Mouse (Mus musculus) kidney, postnatal 0 days (tissue): Measurements from ENCODE around the gene Pml. TPM values are rescaled to one million over a fixed set of nuclear protein-coding genes. Genes with fewer than 3 reads are reported as not detected.

Experiments used
- ATAC-seq: fragments of 200-750 bp; cut with Nextera tagmentation; replicated peaks from 2 replicates; pipeline ENCODE4 v1.8.0; 2017; ENCODE audit warnings: low read depth, moderate number of reproducible peaks, moderate TSS enrichment, moderate library complexity; ENCODE audit not compliant: low FRiP score
- DNase-seq: peaks from one replicate; pipeline ENCODE4 v3.0.0-alpha.2; 2016; ENCODE audit warnings: low spot score
- H3K27ac ChIP-seq: fragments of 300-500 bp; sonication (generic); 2 replicates; pipeline ENCODE4 v1.5.1; 2014; ENCODE audit warnings: mild to moderate bottlenecking
- H3K27me3 ChIP-seq: fragments of 300-500 bp; sonication (generic); 2 replicates; pipeline ENCODE4 v1.6.1; 2014; ENCODE audit warnings: low read length, mixed read lengths; ENCODE audit not compliant: insufficient read depth
- H3K36me3 ChIP-seq: fragments of 300-500 bp; sonication (generic); 2 replicates; pipeline ENCODE4 v1.6.1; 2014; ENCODE audit warnings: low read length, mixed read lengths; ENCODE audit not compliant: insufficient read depth
- H3K4me1 ChIP-seq: fragments of 300-500 bp; sonication (generic); replicated peaks from 2 replicates; pipeline ENCODE4 v1.6.1; 2014; ENCODE audit warnings: antibody characterized with exemption, low read length, mixed read lengths; ENCODE audit not compliant: insufficient read depth
- H3K4me2 ChIP-seq: fragments of 300-500 bp; sonication (generic); 2 replicates; pipeline ENCODE4 v1.6.1; 2014; ENCODE audit warnings: mild to moderate bottlenecking, low read length, moderate library complexity, mixed read lengths
- H3K4me3 ChIP-seq: fragments of 300-500 bp; sonication (generic); replicated peaks from 2 replicates; pipeline ENCODE4 v1.5.1; 2014; ENCODE audit warnings: low read depth, low read length
- H3K9ac ChIP-seq: fragments of 300-500 bp; sonication (generic); 2 replicates; pipeline ENCODE4 v1.6.1; 2014; ENCODE audit warnings: low read depth, low read length
- H3K9me3 ChIP-seq: fragments of 300-500 bp; sonication (generic); replicated peaks from 2 replicates; pipeline ENCODE4 v1.6.1; 2016; ENCODE audit warnings: low read length, inconsistent platforms, mixed read lengths
- CTCF ChIP-seq: IDR thresholded peaks from 2 replicates; pipeline ENCODE4 v1.5.1; 2016; ENCODE audit warnings: antibody characterized with exemption, low read depth, mild to moderate bottlenecking, moderate library complexity
- WGBS: fragments of 180-500 bp; shearing (Covaris S2); extraction: QIAGEN DNeasy Blood & Tissue Kit; methylation state at CpG from one replicate; pipeline ENCODE4 v1.1.7; 2014; 5-methylcytosine and 5-hydroxymethylcytosine counted together
- polyA plus RNA-seq: library from polyadenylated mRNA; unstranded; fragments of >200 nt; fragmentation: Nextera tagmentation; extraction: Ambion mirVana; gene quantifications from 2 replicates; pipeline ENCODE4 v1.2.1, GENCODE M21; 2015

Pml gene
- polyA plus RNA-seq, 1 experiment from 2014 or later = 14.3 TPM

DNA sequence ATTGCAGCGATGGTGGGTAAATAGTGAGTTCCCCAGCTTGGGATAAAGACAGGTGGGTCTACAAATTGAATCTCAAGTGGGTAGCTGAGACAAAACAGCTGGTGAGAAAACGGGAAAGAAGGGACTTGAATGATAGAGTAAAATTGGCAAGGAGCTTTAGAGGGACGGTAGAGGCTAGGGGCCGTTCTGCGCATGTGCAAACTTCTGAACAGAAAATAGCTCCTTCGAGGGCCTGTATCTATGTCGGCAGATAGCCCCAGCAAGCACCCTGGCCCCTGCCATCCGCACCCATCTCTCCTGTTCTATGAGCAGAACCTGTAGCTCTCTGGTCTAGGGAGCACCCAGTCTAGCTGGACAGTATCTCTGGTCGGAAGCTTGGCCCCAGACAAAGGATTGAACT, 55.4 kb downstream of the Pml start:
- ATAC-seq = no peak
- DNase-seq = no peak
- WGBS = 79% methylated on average over 9 of the region's 9 CpGs

DNA sequence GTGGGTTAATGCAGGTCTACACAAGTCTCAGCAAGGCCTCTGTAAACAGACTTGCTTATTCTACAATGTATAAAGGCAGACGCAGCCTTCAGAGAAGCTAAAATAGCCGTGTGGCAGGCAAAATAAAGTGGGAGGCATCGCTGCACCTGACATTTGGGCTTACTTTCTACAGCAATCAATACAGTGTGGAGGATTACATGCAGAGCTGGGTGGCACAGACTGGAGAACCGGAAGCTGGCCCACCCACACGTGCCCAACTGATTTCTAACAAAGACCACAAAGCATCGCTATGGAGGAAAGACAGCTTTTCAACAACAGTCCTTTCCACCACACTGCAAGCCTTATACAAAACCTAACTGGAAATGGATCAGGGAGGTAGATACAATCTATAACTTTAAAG, 65.1 kb downstream of the Pml start:
- no peak for ATAC-seq
- H3K27me3 ChIP-seq = no peaks in the 10 kb centered on the region
- no peaks in the 10 kb centered on the region for H3K36me3 ChIP-seq
- H3K4me1 ChIP-seq = no peaks in the 10 kb centered on the region
- no peak overlapping the region for H3K9ac ChIP-seq
- H3K9me3 ChIP-seq = no peaks in the 10 kb centered on the region
- no peak for DNase-seq
- TF ChIP-seq CTCF = no peak
- 77% methylated on average over 6 of the region's 6 CpGs for WGBS
- no peak overlapping the region for H3K27ac ChIP-seq
- no peak overlapping the region for H3K4me2 ChIP-seq
- no peak overlapping the region for H3K4me3 ChIP-seq

More for the DNA sequence above, 55.4 kb downstream of the Pml start:
- no peak for TF ChIP-seq CTCF
- Histone ChIP-seq H3K27me3 (peaks cover 46% of the 10 kb centered on the region), H3K4me2 (no peak overlapping the region), H3K9me3 (no peaks in the 10 kb centered on the region), H3K9ac (no peak overlapping the region), H3K27ac (no peak overlapping the region), H3K4me3 (no peak overlapping the region), H3K4me1 (peaks cover 13% of the 10 kb centered on the region), H3K36me3 (no peaks in the 10 kb centered on the region)

GRCm38 (mm10) chr9:58179390-58179789, 70.2 kb downstream of the Pml start:
- H3K27me3 ChIP-seq = no peaks in the 10 kb centered on the region
- H3K9me3 ChIP-seq = no peaks in the 10 kb centered on the region
- no peak overlapping the region for H3K27ac ChIP-seq
- no peak overlapping the region for H3K4me3 ChIP-seq
- DNase-seq = no peak
- 97% methylated on average over 2 of the region's 2 CpGs for WGBS
- no peak overlapping the region for H3K4me2 ChIP-seq
- no peak for TF ChIP-seq CTCF
- ATAC-seq = no peak
- no peaks in the 10 kb centered on the region; the same call in 1 of the 2 replicates for H3K4me1 ChIP-seq
- no peak overlapping the region for H3K9ac ChIP-seq
- H3K36me3 ChIP-seq = no peaks in the 10 kb centered on the region

GRCm38 (mm10) chr9:58177165-58177564, 72.4 kb downstream of the Pml start:
- TF ChIP-seq CTCF = no peak
- Histone ChIP-seq H3K27ac (no peak overlapping the region), H3K9me3 (no peaks in the 10 kb centered on the region), H3K4me1 (no peaks in the 10 kb centered on the region; the same call in 1 of the 2 replicates), H3K36me3 (no peaks in the 10 kb centered on the region), H3K4me3 (no peak overlapping the region), H3K9ac (no peak overlapping the region), H3K27me3 (no peaks in the 10 kb centered on the region), H3K4me2 (no peak overlapping the region)
- 74% methylated on average over 4 of the region's 4 CpGs for WGBS
- no peak for DNase-seq
- ATAC-seq = no peak

DNA sequence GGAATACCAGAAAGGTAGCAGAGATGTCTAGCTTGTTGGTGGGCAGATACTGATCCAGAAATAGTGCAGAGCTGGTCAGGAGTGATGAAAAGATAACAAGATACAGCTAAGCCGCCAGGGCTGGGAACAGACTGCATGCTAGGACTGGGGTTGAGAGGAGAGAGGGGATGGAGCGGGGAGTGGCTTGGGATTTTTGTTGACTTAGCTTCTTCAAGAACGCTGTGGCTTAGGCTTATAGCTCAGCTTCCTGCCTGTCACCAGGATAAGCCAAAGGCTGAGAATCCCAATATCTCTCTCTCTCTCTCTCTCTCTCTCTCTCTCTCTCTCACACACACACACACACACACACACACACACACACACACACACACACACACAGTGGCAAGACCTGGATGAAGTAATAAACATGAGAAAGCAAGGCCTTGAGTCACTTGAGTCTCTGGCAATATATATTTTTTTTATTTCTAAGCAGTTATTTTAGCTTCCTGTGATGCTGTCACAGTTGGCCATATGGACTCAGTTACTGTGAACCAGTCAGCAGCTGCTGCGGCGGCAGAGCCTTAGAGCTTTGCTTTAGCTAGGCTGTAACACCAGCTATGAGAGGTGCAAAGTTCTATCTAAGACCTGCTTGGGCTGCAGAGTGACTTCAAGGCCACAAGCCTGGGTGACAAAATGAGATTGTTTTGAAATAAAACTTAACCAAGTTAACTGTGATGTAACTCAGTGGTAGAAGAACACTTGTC, 73.7 kb downstream of the Pml start:
- H3K27me3 ChIP-seq = no peaks in the 10 kb centered on the region
- ATAC-seq = no peak
- no peak overlapping the region for H3K9ac ChIP-seq
- H3K4me2 ChIP-seq = no peak overlapping the region
- H3K4me3 ChIP-seq = no peak overlapping the region
- 36% methylated on average over 5 of the region's 5 CpGs for WGBS
- H3K4me1 ChIP-seq = no peaks in the 10 kb centered on the region; the same call in 1 of the 2 replicates
- H3K27ac ChIP-seq = 0 out of 2 replicates have a peak overlapping the region, but pooled peaks have one; percentile 36
- no peaks in the 10 kb centered on the region for H3K36me3 ChIP-seq
- DNase-seq = peak; percentile 70
- TF ChIP-seq CTCF = no peak
- no peaks in the 10 kb centered on the region for H3K9me3 ChIP-seq

GRCm38 (mm10) chr9:58174818-58175251, 74.8 kb downstream of the Pml start:
- Histone ChIP-seq H3K9ac (no peak overlapping the region), H3K27ac (no peak overlapping the region), H3K36me3 (no peaks in the 10 kb centered on the region), H3K4me3 (no peak overlapping the region), H3K27me3 (no peaks in the 10 kb centered on the region), H3K4me2 (no peak overlapping the region), H3K9me3 (no peaks in the 10 kb centered on the region), H3K4me1 (no peaks in the 10 kb centered on the region; the same call in 1 of the 2 replicates)
- no peak for TF ChIP-seq CTCF
- peak; percentile 57 for ATAC-seq
- DNase-seq = no peak
- WGBS = 25% methylated on average over 5 of the region's 5 CpGs
